Mouse (Mus musculus) layer of hippocampus, adult 2 months (tissue): ENCODE data around the gene Myzap. TPM values are rescaled to one million over a fixed set of nuclear protein-coding genes. Genes with fewer than 3 reads are reported as not detected.
A peak's percentile ranks its signal among the peaks of the same experiment; 100 is the strongest.
"Not testable (repeated sequence)": the region's sequence is repeated elsewhere in the genome, so short reads cannot be mapped to it uniquely, and the experiment has no call there.

Experiments used
- DNase-seq, 2 experiments: peaks; one replicate each; pipeline ENCODE4 v3.0.0; 2022; ENCODE audit warnings: low spot score in 2 of 2
- H3K27ac ChIP-seq: fragments of 200-600 bp; 2 replicates; pipeline ENCODE4 v1.8.1; 2022
- H3K4me3 ChIP-seq: fragments of 200-600 bp; 2 replicates; pipeline ENCODE4 v1.8.1; 2022; ENCODE audit warnings: mild to moderate bottlenecking
- CTCF ChIP-seq: fragments of 200-600 bp; conservative IDR thresholded peaks from 2 replicates; pipeline ENCODE4 v1.8.1; 2022; ENCODE audit warnings: antibody characterized with exemption, mild to moderate bottlenecking, moderate library complexity
- long read RNA-seq, 2 experiments: library from polyadenylated mRNA; stranded (forward); transcript quantifications; one replicate each; pipeline ENCODE4 v2.0.0; 2021; ENCODE audit warnings: borderline mapping rate in 2 of 2
- total RNA-seq, 2 experiments: library from RNA; stranded (reverse); gene quantifications; 2 replicates each; pipeline ENCODE4 v1.2.3; 2021

Gene Myzap
- total RNA-seq: 1 to 10 TPM; 1.1 to 1.9 TPM
- long read RNA-seq, experiment 1, partial matches to known transcripts: 0 of 1 reads
- long read RNA-seq, experiment 1, other reads (novel, unspliced or antisense): 1 of 1 reads
- long read RNA-seq, experiment 2, partial matches to known transcripts: 0 of 2 reads
- long read RNA-seq, experiment 2, other reads (novel, unspliced or antisense): 1 of 2 reads

DNA sequence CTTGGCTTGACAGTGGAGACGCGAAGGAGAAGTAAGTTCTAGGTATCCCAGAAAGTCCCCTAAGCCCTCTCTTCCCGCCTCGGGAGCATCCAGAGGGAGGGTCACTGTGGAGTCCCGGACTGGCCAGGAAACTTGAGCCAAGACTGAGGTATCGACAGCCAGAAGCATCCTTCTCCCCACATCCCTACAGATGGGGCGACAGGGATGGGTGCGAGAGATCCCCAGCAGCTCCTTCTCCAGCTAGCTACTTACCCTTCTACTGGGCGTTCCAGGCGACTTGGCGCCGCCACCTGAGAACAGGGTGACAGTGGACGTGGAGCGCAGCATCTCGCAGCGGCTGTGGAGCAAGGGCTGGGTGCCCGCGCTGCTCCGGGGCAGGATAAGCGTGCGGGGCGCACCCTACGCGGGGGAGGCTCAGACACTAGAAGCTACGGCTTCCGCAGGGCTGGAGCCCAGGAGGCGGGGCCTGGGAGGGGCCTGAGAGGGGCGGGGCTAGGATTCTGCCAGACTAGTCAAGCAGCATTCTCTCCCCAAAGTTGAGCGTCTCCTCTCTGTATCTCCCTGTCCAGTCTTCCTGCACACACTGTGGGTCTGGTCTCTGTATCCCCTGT lies at the start of gene Myzap:
Gene Myzap (minus strand): TSS at position 423 of the 611 bp plus-strand sequence.
- DNase-seq: peak; percentile 42 to 61
- H3K4me3 ChIP-seq: peak within 1 kb of the TSS; percentile 52
- TF ChIP-seq CTCF: no peak
- no peak within 1 kb of the TSS for H3K27ac ChIP-seq

GRCm38 (mm10) chr9:71640361-71640927 lies 48.3 kb upstream of the Myzap start:
- no peak for DNase-seq
- Histone ChIP-seq H3K4me3 (no peak overlapping the region), H3K27ac (no peak overlapping the region)
- TF ChIP-seq CTCF: no peak

DNA sequence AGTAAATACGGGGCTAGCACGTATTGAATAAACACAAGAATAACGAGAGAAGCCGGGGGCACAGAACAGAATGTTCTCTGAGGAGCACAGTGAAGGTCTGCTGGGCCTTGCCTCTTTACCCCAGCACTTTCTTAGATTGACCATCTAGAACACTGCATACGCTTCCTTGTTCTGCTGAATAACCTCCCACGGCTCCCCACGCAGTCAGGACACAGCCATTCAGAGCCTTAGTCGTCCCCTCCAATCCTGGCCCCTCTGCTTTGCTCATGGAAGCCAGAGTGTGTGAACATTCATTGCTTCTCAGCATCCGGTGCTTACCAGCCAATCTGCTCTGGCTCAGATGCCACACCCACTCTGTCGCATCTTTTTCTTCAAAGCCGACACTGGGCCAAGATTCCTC lies 46.0 kb upstream of the Myzap start:
- no peak for TF ChIP-seq CTCF
- no peak for DNase-seq
- H3K4me3 ChIP-seq: no peak overlapping the region

GRCm38 (mm10) chr9:71636854-71637253 lies 44.7 kb upstream of the Myzap start:
- no peak for DNase-seq
- no peak for TF ChIP-seq CTCF
- H3K27ac ChIP-seq: no peak overlapping the region
- H3K4me3 ChIP-seq: no peak overlapping the region

More for the DNA sequence above, 46.0 kb upstream of the Myzap start:
- H3K27ac ChIP-seq: no peak overlapping the region

DNA sequence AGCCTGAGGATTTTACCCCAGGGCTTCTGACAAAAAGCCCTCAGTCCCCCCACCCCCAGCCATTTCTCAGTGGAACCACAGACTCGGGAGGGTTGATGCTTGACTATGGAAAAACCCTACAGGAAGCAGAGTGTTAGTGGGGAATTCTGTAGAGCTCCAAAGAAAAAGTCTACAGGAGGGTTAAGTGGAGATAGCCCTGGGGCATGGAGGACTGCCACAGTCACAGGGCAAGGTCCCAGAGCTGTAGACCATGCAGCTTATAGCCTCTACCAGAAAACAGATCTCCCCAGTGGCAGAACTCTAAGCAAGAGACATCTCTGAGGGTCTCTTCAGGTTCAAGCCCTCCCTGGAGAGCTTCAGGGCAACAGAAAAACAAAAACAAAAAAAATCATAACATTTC lies 43.5 kb upstream of the Myzap start:
- H3K4me3 ChIP-seq: no peak overlapping the region
- no peak overlapping the region for H3K27ac ChIP-seq
- no peak for DNase-seq
- TF ChIP-seq CTCF: no peak

GRCm38 (mm10) chr9:71634916-71635315 lies 42.8 kb upstream of the Myzap start:
- no peak overlapping the region for H3K27ac ChIP-seq
- DNase-seq: no peak
- H3K4me3 ChIP-seq: no peak overlapping the region
- no peak for TF ChIP-seq CTCF

- no peak for TF ChIP-seq CTCF
- no peak for DNase-seq
- H3K27ac ChIP-seq: no peak overlapping the region
- H3K4me3 ChIP-seq: no peak overlapping the region
Measured at GRCm38 (mm10) chr9:71628921-71629320, 36.8 kb upstream of the Myzap start.

GRCm38 (mm10) chr9:71628286-71628685 lies 36.1 kb upstream of the Myzap start:
- TF ChIP-seq CTCF: no peak
- Histone ChIP-seq H3K27ac (no peak overlapping the region), H3K4me3 (no peak overlapping the region)
- peak in 1 of 2 experiments; percentile 10 for DNase-seq

DNA sequence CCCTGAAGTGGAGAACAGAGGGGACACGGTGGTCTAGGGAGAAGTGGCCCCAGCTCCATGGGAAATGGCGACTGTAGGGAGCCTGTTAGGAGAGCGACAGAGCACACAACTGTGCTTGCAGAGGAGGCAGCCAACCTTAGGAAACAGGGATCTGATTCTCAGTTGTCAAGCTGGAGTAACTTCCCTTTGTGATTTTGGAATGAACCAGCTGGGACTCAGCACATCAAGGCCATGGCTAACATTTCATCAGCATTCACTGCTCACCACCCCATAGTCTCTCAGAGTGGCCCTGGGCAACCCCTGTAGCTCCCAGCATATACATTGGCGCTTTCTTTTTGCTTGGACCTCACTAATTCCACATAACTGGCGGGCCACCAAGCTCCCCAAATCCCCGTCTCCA lies 33.8 kb upstream of the Myzap start:
- Histone ChIP-seq H3K4me3 (no peak overlapping the region), H3K27ac (no peak overlapping the region)
- no peak for TF ChIP-seq CTCF

GRCm38 (mm10) chr9:71624793-71625495 lies 32.8 kb upstream of the Myzap start:
- peak; percentile 87 for TF ChIP-seq CTCF
- peak; percentile 36 to 63 for DNase-seq
- Histone ChIP-seq H3K27ac (no peak overlapping the region), H3K4me3 (no peak overlapping the region)

More for the DNA sequence above, 33.8 kb upstream of the Myzap start:
- no peak for DNase-seq

- peak; percentile 90 for TF ChIP-seq CTCF
- H3K27ac ChIP-seq: no peak overlapping the region
- no peak for DNase-seq
- no peak overlapping the region for H3K4me3 ChIP-seq
Measured at GRCm38 (mm10) chr9:71623871-71624569, 31.9 kb upstream of the Myzap start.

DNA sequence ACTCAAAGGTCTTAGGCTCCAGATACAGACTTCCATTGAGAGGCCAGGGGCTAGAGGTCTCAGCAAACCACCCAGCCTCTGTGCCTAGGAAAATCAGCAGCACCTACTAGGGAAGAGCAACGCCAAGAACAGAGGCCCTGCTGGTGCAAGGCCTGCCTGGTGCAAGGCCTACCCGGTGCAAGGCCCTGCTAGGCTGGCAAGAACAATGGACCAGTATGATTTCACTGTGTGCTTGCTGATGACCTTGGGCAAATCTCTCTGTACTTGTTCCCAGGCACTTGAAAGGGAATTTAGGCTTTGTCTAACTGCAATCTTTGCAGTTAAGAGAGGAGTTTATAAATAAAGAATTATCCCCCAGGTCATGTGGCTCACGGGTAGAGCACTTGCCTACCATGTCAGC lies 30.4 kb upstream of the Myzap start:
- TF ChIP-seq CTCF: no peak
- H3K27ac ChIP-seq: no peak overlapping the region
- no peak overlapping the region for H3K4me3 ChIP-seq
- DNase-seq: no peak

DNA sequence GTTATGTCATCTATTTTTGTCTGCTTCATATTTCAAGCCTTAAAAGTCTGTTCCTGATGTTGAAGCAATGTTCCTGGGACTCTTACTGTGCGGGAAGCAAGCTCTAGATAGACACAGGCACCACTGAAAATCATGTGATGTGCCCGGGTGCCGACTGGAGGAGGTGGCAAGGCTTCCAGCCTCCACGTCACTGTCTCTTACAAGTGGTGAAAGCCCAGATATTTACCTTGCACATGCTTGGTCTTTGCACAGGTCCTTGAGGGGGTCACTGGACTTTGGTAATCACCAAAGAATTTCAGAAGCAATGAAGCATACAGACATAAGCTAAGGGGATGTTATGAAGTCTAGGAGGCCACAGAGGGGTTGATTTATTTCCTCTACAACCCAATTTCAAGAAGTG lies 29.8 kb upstream of the Myzap start:
- no peak for DNase-seq
- TF ChIP-seq CTCF: no peak
- Histone ChIP-seq H3K27ac (no peak overlapping the region), H3K4me3 (no peak overlapping the region)

GRCm38 (mm10) chr9:71620116-71620515 lies 28.0 kb upstream of the Myzap start:
- H3K27ac ChIP-seq, H3K4me3 ChIP-seq, DNase-seq: not testable (repeated sequence)
